Mouse (Mus musculus): Measurements from ENCODE around the gene Tdpoz2. TPM values are rescaled to one million over a fixed set of nuclear protein-coding genes. Genes with fewer than 3 reads are reported as not detected.

Tdpoz2 gene
- not detected for polyA plus RNA-seq (2017; shearing (Covaris generic))

GRCm38 (mm10) chr3:93652586-93652985 is at the start of gene Tdpoz2:
Gene Tdpoz2, minus strand, starts transcription at chr3:93652686.

DNA sequence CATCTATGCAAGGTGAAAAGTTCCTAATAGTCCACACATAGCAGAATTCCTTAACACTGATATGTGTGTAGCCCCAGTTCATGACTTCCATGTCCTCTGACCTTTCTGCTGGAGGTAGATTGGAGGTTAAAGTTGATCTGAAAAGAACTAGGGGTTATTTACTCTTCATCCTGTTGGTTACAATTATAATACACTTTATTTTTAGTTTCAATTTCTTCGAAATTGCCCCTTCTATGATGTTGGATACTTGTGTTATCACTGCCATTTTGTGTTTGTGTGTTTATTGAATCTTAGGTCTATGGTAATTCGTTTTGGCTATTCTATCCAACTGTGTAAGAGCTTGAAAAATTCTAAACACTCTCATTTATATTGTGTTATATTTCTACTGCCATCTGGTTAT is 40.5 kb upstream of the Tdpoz2 start, which contains the start of gene Gm37596:
TSS of gene Gm37596 (minus strand) at position 101 of the 400 bp plus-strand sequence.

GRCm38 (mm10) chr3:93676210-93676609 is 23.7 kb upstream of the Tdpoz2 start, which contains the start of gene Tdpoz1:
Gene Tdpoz1, minus strand, starts transcription at chr3:93676310.

Other genes with a start within 250 kb of the Tdpoz2 start
- 0.15 TPM for gene Tchh, start 210.4 kb downstream of the Tdpoz2 start, polyA plus RNA-seq (2017; shearing (Covaris generic))
- gene Tchhl1, start 183.9 kb downstream of the Tdpoz2 start, polyA plus RNA-seq (2017; shearing (Covaris generic)), result not detected
- gene S100a11, start 132.2 kb downstream of the Tdpoz2 start, polyA plus RNA-seq (2017; shearing (Covaris generic)), result 924 TPM
- gene S100a10, start 97.6 kb downstream of the Tdpoz2 start, polyA plus RNA-seq (2017; shearing (Covaris generic)), result 1,093 TPM
- gene Tdpoz1, start 23.6 kb upstream of the Tdpoz2 start, polyA plus RNA-seq (2017; shearing (Covaris generic)), result not detected
- gene Gm37596, start 40.4 kb upstream of the Tdpoz2 start, polyA plus RNA-seq (2017; shearing (Covaris generic)), result not detected
- gene Gm5773, start 120.3 kb upstream of the Tdpoz2 start, polyA plus RNA-seq (2017; shearing (Covaris generic)), result not detected
- gene Tdpoz4, start 143.7 kb upstream of the Tdpoz2 start, polyA plus RNA-seq (2017; shearing (Covaris generic)), result not detected
- gene Tdpoz3, start 173.3 kb upstream of the Tdpoz2 start, polyA plus RNA-seq (2017; shearing (Covaris generic)), result not detected